Mouse (Mus musculus) adrenal gland, adult 10 weeks (tissue): ENCODE data around the gene Taar7b. TPM values are rescaled to one million over a fixed set of nuclear protein-coding genes. Genes with fewer than 3 reads are reported as not detected.

Experiments
- polyA plus RNA-seq: library from polyadenylated mRNA; stranded (reverse); fragments of 350-450 nt; fragmentation: Illumina TruSeq; extraction: RNeasy Lipid Tissue Mini Kit (QIAGEN cat#74804); gene quantifications from one replicate; pipeline ENCODE4 v1.2.3, GENCODE M21; 2014; ENCODE audit warnings: low read depth, low replicate concordance

Gene Taar7b
- not detected for polyA plus RNA-seq

GRCm38 (mm10) chr10:23999639-24000038 lies at the start of gene Taar7b:
Gene Taar7b (plus strand): TSS chr10:23999939.

GRCm38 (mm10) chr10:23960444-23960915 lies 39.3 kb upstream of the Taar7b start, which contains the start of gene Taar4:
Gene Taar4 (plus strand): TSS chr10:23960494.

GRCm38 (mm10) chr10:23970656-23971165 lies 29.0 kb upstream of the Taar7b start, which contains the start of gene Taar5:
Gene Taar5 (plus strand): TSS chr10:23970706.

GRCm38 (mm10) chr10:23985546-23985945 lies 14.2 kb upstream of the Taar7b start, which contains the start of gene Taar6:
Gene Taar6 (minus strand): TSS chr10:23985646.

GRCm38 (mm10) chr10:23993381-23993780 lies 6.4 kb upstream of the Taar7b start, which contains the start of gene Taar7a:
Gene Taar7a (minus strand): TSS chr10:23993481.

GRCm38 (mm10) chr10:24026922-24027321 lies 27.2 kb downstream of the Taar7b start, which contains the start of gene Taar7d:
Gene Taar7d (plus strand): TSS chr10:24027222.

GRCm38 (mm10) chr10:24037314-24037713 lies 37.6 kb downstream of the Taar7b start, which contains the start of gene Taar7e:
Gene Taar7e (plus strand): TSS chr10:24037614.

GRCm38 (mm10) chr10:24049210-24049609 lies 49.5 kb downstream of the Taar7b start, which contains the start of gene Taar7f:
Gene Taar7f (plus strand): TSS chr10:24049510.

Other genes with a start within 250 kb of the Taar7b start
- gene Rps12, start 212.7 kb upstream of the Taar7b start, polyA plus RNA-seq, result 250 TPM
- 34.5 TPM for gene Slc18b1, start 203.0 kb upstream of the Taar7b start, polyA plus RNA-seq
- 56.3 TPM for gene Vnn3, start 148.5 kb upstream of the Taar7b start, polyA plus RNA-seq
- gene Vnn1, start 105.3 kb upstream of the Taar7b start, polyA plus RNA-seq, result 50.1 TPM
- not detected for gene Taar1, start 79.6 kb upstream of the Taar7b start, polyA plus RNA-seq
- not detected for gene Taar2, start 61.4 kb upstream of the Taar7b start, polyA plus RNA-seq
- not detected for gene Taar3, start 50.4 kb upstream of the Taar7b start, polyA plus RNA-seq
- not detected for gene Taar4, start 39.4 kb upstream of the Taar7b start, polyA plus RNA-seq
- not detected for gene Taar5, start 29.2 kb upstream of the Taar7b start, polyA plus RNA-seq
- gene Taar6, start 14.3 kb upstream of the Taar7b start, polyA plus RNA-seq, result not detected
- not detected for gene Taar7a, start 6.5 kb upstream of the Taar7b start, polyA plus RNA-seq
- not detected for gene Taar7d, start 27.3 kb downstream of the Taar7b start, polyA plus RNA-seq
- not detected for gene Taar7e, start 37.7 kb downstream of the Taar7b start, polyA plus RNA-seq
- gene Taar7f, start 49.6 kb downstream of the Taar7b start, polyA plus RNA-seq, result not detected
- not detected for gene Taar8a, start 76.6 kb downstream of the Taar7b start, polyA plus RNA-seq
- gene Taar8b, start 92.4 kb downstream of the Taar7b start, polyA plus RNA-seq, result not detected
- gene Taar8c, start 102.0 kb downstream of the Taar7b start, polyA plus RNA-seq, result not detected
- not detected for gene Taar9, start 109.6 kb downstream of the Taar7b start, polyA plus RNA-seq
- 227 TPM for gene Stx7, start 149.4 kb downstream of the Taar7b start, polyA plus RNA-seq
- gene Moxd1, start 223.6 kb downstream of the Taar7b start, polyA plus RNA-seq, result 0.41 TPM